Mouse (Mus musculus) liver, postnatal 0 days (tissue): Measurements from ENCODE around the gene Phospho1.

Experiments
- CTCF ChIP-seq: sonication (generic); IDR thresholded peaks from 2 replicates; pipeline ENCODE4 v1.5.1; 2016; ENCODE audit warnings: antibody characterized with exemption, low read depth
- EP300 ChIP-seq: IDR thresholded peaks from 2 replicates; pipeline ENCODE4 v1.6.1; 2016; ENCODE audit warnings: antibody characterized with exemption, low read depth, mild to moderate bottlenecking

DNA sequence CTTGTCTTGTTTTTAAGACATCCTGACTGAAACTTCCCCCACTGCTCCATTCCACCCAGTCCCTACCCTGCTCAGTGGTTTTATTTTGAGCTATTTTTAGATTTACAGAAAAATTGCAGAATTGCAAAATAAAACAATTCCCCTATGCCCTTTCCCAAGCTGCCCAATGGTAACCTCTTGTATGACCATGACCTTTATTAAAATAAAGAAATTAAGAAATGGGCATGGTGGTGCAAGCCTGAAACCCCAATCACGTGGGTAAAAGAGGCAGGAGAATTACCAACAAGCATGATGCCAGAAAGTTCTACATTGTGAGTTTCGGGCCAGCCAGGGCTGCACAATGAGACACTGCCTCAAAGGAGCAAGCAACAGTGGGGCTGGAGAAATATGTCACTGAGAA is 26.6 kb downstream of the Phospho1 start:
- TF ChIP-seq EP300 (no peak), CTCF (no peak)
